Mouse (Mus musculus) stomach, postnatal 0 days (tissue): ENCODE results near the gene Map2k5. TPM values are rescaled to one million over a fixed set of nuclear protein-coding genes. Genes with fewer than 3 reads are reported as not detected.

ENCODE experiments used
- ATAC-seq: fragments of 200-750 bp; cut with Nextera tagmentation; 2 replicates; pipeline ENCODE4 v1.8.0; 2017; ENCODE audit not compliant: low FRiP score, low TSS enrichment
- DNase-seq: peaks from one replicate; pipeline ENCODE4 v3.0.0-alpha.2; 2016; ENCODE audit warnings: low spot score
- H3K27ac ChIP-seq: fragments of 300-500 bp; sonication (generic); replicated peaks from 2 replicates; pipeline ENCODE4 v1.5.1; 2014; ENCODE audit warnings: mild to moderate bottlenecking, control low read depth
- H3K27me3 ChIP-seq: fragments of 300-500 bp; sonication (generic); 2 replicates; pipeline ENCODE4 v1.6.1; 2014; ENCODE audit warnings: low read length; ENCODE audit not compliant: control insufficient read depth, insufficient read depth
- H3K36me3 ChIP-seq: fragments of 300-500 bp; sonication (generic); 2 replicates; pipeline ENCODE4 v1.6.1; 2014; ENCODE audit warnings: low read length, mixed read lengths; ENCODE audit not compliant: control insufficient read depth, insufficient read depth
- H3K4me1 ChIP-seq: fragments of 300-500 bp; sonication (generic); replicated peaks from 2 replicates; pipeline ENCODE4 v1.6.1; 2014; ENCODE audit warnings: antibody characterized with exemption; ENCODE audit not compliant: control insufficient read depth, insufficient read depth
- H3K4me2 ChIP-seq: fragments of 300-500 bp; sonication (generic); replicated peaks from 2 replicates; pipeline ENCODE4 v1.6.1; 2014; ENCODE audit warnings: low read depth, mild to moderate bottlenecking, control low read depth, moderate library complexity
- H3K4me3 ChIP-seq: fragments of 300-500 bp; sonication (generic); 2 replicates; pipeline ENCODE4 v1.5.1; 2014; ENCODE audit warnings: low read depth, low read length, control low read depth
- H3K9ac ChIP-seq: fragments of 300-500 bp; sonication (generic); 2 replicates; pipeline ENCODE4 v1.6.1; 2014; ENCODE audit warnings: mild to moderate bottlenecking, low read length, control low read depth, mixed read lengths
- H3K9me3 ChIP-seq: fragments of 300-500 bp; sonication (generic); 2 replicates; pipeline ENCODE4 v1.6.1; 2016; ENCODE audit warnings: low read length; ENCODE audit not compliant: control insufficient read depth
- CTCF ChIP-seq: IDR thresholded peaks from 2 replicates; pipeline ENCODE4 v1.5.1; 2016; ENCODE audit warnings: antibody characterized with exemption, low read depth, mild to moderate bottlenecking, moderate library complexity
- EP300 ChIP-seq: optimal IDR thresholded peaks from 2 replicates; pipeline ENCODE3; 2016; ENCODE audit warnings: antibody characterized with exemption
- WGBS: fragments of 180-500 bp; shearing (Covaris S2); extraction: QIAGEN DNeasy Blood & Tissue Kit; methylation state at CpG from one replicate; pipeline ENCODE4 v1.1.7; 2014; 5-methylcytosine and 5-hydroxymethylcytosine counted together
- polyA plus RNA-seq: library from polyadenylated mRNA; unstranded; fragments of >200 nt; fragmentation: Nextera tagmentation; extraction: Ambion mirVana; gene quantifications from 2 replicates; pipeline ENCODE4 v1.2.1, GENCODE M21; 2015

Map2k5 gene
- polyA plus RNA-seq, 1 experiment from 2014 or later = 14.9 TPM

GRCm38 (mm10) chr9:63298656-63299055, 79.0 kb downstream of the Map2k5 start:
- Histone ChIP-seq H3K9me3 (no peaks in the 10 kb centered on the region), H3K9ac (no peak overlapping the region), H3K36me3 (no peaks in the 10 kb centered on the region), H3K4me3 (no peak overlapping the region), H3K4me2 (no peak overlapping the region), H3K4me1 (no peaks in the 10 kb centered on the region), H3K27me3 (no peaks in the 10 kb centered on the region), H3K27ac (no peak overlapping the region)
- no peak for ATAC-seq
- TF ChIP-seq CTCF (no peak), EP300 (no peak)
- DNase-seq = no peak
- WGBS = 98% methylated on average over 3 of the region's 3 CpGs

- H3K27me3 ChIP-seq = no peaks in the 10 kb centered on the region
- no peak overlapping the region for H3K4me2 ChIP-seq
- TF ChIP-seq CTCF (no peak), EP300 (no peak)
- 57% methylated on average over 7 of the region's 7 CpGs for WGBS
- no peak overlapping the region for H3K27ac ChIP-seq
- ATAC-seq (no peak), DNase-seq (no peak)
- H3K4me1 ChIP-seq = no peaks in the 10 kb centered on the region
- H3K36me3 ChIP-seq = no peaks in the 10 kb centered on the region
- H3K9ac ChIP-seq = no peak overlapping the region
- no peaks in the 10 kb centered on the region for H3K9me3 ChIP-seq
- H3K4me3 ChIP-seq = no peak overlapping the region
These were observed 82.1 kb downstream of the Map2k5 start for GRCm38 (mm10) chr9:63295551-63295958.

DNA sequence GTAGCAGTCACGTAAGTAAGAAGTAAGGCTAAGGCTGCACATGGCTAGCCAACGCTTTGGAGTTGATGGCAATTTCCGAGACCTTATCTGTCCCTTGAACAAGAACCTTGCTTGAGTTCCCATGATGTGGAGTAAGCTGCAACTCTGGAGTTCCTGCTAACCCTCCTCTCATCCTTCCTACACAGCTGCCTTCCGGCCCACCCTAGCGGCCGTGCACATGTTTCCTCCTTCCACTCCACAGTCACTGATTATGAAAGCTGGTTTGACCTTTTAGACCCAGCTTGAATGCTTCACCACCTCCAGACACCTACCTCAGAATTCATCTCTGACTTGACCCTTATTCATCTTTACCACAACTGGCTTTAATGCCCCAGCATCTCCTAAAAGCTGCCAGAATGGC, 82.9 kb downstream of the Map2k5 start:
- H3K4me1 ChIP-seq = no peaks in the 10 kb centered on the region
- ATAC-seq (no peak), DNase-seq (no peak)
- H3K4me2 ChIP-seq = no peak overlapping the region
- no peak overlapping the region for H3K9ac ChIP-seq
- WGBS = 90% methylated on average over 6 of the region's 6 CpGs
- peaks cover 3% of the 10 kb centered on the region; the same call in 1 of the 2 replicates for H3K36me3 ChIP-seq
- H3K27me3 ChIP-seq = no peaks in the 10 kb centered on the region
- no peak overlapping the region for H3K27ac ChIP-seq
- H3K9me3 ChIP-seq = no peaks in the 10 kb centered on the region
- TF ChIP-seq EP300 = no peak
- TF ChIP-seq CTCF = no peak
- no peak overlapping the region for H3K4me3 ChIP-seq

- Histone ChIP-seq H3K9ac (no peak overlapping the region), H3K27me3 (no peaks in the 10 kb centered on the region), H3K4me2 (no peak overlapping the region), H3K9me3 (no peaks in the 10 kb centered on the region), H3K4me3 (no peak overlapping the region), H3K27ac (no peak overlapping the region), H3K36me3 (peaks cover 3% of the 10 kb centered on the region; the same call in 1 of the 2 replicates), H3K4me1 (no peaks in the 10 kb centered on the region)
- DNase-seq (no peak), ATAC-seq (no peak)
- TF ChIP-seq CTCF = no peak
- no peak for TF ChIP-seq EP300
- 54% methylated on average over 13 of the region's 13 CpGs for WGBS
These were observed 83.8 kb downstream of the Map2k5 start for GRCm38 (mm10) chr9:63293781-63294480.

GRCm38 (mm10) chr9:63288676-63289075, 89.0 kb downstream of the Map2k5 start:
- TF ChIP-seq CTCF = no peak
- TF ChIP-seq EP300 = no peak
- H3K9me3 ChIP-seq = no peaks in the 10 kb centered on the region
- WGBS = 81% methylated on average over 4 of the region's 4 CpGs
- no peak overlapping the region for H3K4me2 ChIP-seq
- no peak overlapping the region for H3K9ac ChIP-seq
- no peaks in the 10 kb centered on the region for H3K27me3 ChIP-seq
- H3K27ac ChIP-seq = no peak overlapping the region
- ATAC-seq (no peak), DNase-seq (no peak)
- H3K36me3 ChIP-seq = peaks cover 3% of the 10 kb centered on the region; the same call in 1 of the 2 replicates
- no peaks in the 10 kb centered on the region for H3K4me1 ChIP-seq
- no peak overlapping the region for H3K4me3 ChIP-seq

DNA sequence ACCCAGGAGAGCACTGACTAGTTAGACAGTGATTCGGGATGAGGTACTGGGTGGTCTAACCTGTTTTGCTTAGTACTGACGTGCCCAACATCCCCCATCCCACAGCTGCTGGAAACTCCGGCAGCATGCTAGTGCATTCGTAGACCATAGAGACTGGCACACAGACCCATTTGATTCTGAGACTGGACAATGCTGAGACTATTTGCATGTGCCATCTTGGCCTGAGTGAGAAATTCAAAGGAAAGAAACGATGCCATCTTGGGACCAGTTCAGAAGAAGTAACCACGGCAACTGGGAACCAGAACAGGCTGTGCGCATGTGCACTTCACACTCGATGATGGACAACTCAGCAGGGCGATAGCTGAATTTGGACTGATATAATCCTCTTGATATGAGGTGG, 93.3 kb downstream of the Map2k5 start:
- TF ChIP-seq CTCF = no peak
- TF ChIP-seq EP300 = no peak
- no peaks in the 10 kb centered on the region for H3K27me3 ChIP-seq
- DNase-seq (no peak), ATAC-seq (no peak)
- no peak overlapping the region for H3K4me2 ChIP-seq
- H3K27ac ChIP-seq = no peak overlapping the region
- H3K9me3 ChIP-seq = no peaks in the 10 kb centered on the region
- H3K36me3 ChIP-seq = no peaks in the 10 kb centered on the region; the same call in 1 of the 2 replicates
- H3K4me3 ChIP-seq = no peak overlapping the region
- 92% methylated on average over 9 of the region's 9 CpGs for WGBS
- no peaks in the 10 kb centered on the region for H3K4me1 ChIP-seq
- H3K9ac ChIP-seq = no peak overlapping the region
